Mouse (Mus musculus): ENCODE data around the gene Cidec. TPM values are rescaled to one million over a fixed set of nuclear protein-coding genes. Genes with fewer than 3 reads are reported as not detected.

Gene Cidec
- polyA plus RNA-seq, 1 experiment = not detected

DNA sequence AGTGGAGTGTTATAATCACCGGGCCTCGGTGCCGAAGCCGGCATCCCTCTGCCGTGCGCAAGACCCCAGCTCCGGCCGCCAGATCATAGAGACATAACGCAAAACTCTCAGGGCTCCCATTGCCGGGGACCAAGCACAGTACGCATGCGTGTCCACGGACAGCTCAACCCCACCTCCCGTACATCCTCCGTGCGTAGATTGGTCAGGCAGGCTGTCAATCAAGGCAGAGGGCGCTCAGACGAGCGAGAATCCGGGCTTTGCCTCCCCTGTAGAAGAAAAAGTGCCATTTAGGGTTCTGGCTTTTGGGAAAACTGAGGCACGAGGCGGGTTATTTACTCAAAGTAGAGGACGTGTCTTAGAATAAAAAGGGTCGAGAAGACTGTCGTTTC is 16.4 kb downstream of the Cidec start, which contains the start of gene Rpusd3:
Gene Rpusd3, minus strand, starts transcription at position 142 of the 389 bp plus-strand sequence.
- TF ChIP-seq POLR2A (IDR thresholded peaks at IDR 0.05; ENCODE audit: extremely low read depth, insufficient read depth, low read length) (peak; percentile 97), CTCF (IDR thresholded peaks at IDR 0.05; ENCODE audit: extremely low read depth, insufficient read depth, low read length) (no peak)
- Histone ChIP-seq H3K4me3 (ENCODE audit: insufficient read depth, low read length) (peak within 1 kb of the TSS; percentile 64), H3K27ac (ENCODE audit: insufficient read depth, low read length) (no peak within 1 kb of the TSS), H3K4me1 (ENCODE audit: control insufficient read depth, insufficient read depth, low read length) (peaks cover 5% of the 10 kb centered on the region)

- Histone ChIP-seq H3K4me3 (ENCODE audit: insufficient read depth, low read length) (peak overlapping the region; percentile 64), H3K4me1 (ENCODE audit: control insufficient read depth, insufficient read depth, low read length) (peaks cover 5% of the 10 kb centered on the region), H3K27ac (ENCODE audit: insufficient read depth, low read length) (no peak overlapping the region)
- no peak for TF ChIP-seq POLR2A (IDR thresholded peaks at IDR 0.05; ENCODE audit: extremely low read depth, insufficient read depth, low read length)
These were observed 16.9 kb downstream of the Cidec start for GRCm38 (mm10) chr6:113418441-113419198.

DNA sequence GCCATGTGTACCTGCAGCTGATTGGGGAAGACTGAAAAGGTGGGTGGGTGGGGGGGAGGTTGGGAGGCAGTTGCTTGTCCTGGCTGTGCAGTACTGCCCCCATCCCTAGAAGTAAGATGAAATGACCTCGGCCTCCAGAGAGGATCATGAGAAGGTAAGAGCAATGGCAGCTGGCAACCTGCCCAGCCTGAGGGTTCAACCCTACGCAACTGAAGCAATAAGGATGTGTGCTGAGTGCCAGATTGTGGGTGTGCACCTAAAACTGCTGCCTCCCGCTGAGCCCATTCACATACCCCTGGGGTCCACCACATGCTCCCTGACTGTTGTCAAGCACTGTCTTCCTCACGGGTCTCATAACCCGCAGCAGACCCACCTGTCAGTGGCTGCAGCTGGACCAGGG is 19.1 kb downstream of the Cidec start:
- Histone ChIP-seq H3K4me1 (ENCODE audit: control insufficient read depth, insufficient read depth, low read length) (peaks cover 5% of the 10 kb centered on the region), H3K4me3 (ENCODE audit: insufficient read depth, low read length) (no peak overlapping the region), H3K27ac (ENCODE audit: insufficient read depth, low read length) (no peak overlapping the region)
- TF ChIP-seq CTCF (IDR thresholded peaks at IDR 0.05; ENCODE audit: extremely low read depth, insufficient read depth, low read length) (no peak), POLR2A (IDR thresholded peaks at IDR 0.05; ENCODE audit: extremely low read depth, insufficient read depth, low read length) (no peak)

DNA sequence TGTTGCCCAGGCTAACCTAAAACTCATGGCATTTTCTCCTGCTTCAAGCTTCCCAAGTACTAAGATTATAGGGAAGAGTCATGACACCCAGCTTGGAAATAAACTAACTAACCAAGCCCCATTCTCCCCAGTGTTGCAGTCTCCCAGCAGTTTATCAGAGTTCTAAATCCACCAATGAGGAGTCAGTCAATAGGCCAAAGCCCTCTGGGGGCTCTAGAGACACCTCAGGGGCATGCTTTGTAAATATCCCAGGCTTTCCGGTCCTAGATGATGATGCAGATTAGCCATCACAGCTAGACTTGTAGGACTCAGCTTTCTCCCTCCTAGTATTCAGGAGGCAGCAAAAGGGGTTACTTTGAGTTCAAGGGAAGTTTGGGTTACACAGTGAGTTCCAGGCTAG is 25.6 kb downstream of the Cidec start:
- Histone ChIP-seq H3K4me3 (ENCODE audit: insufficient read depth, low read length) (no peak overlapping the region), H3K27ac (ENCODE audit: insufficient read depth, low read length) (no peak overlapping the region), H3K4me1 (ENCODE audit: control insufficient read depth, insufficient read depth, low read length) (0 out of 2 replicates have a peak, but pooled peaks cover 1% of the 10 kb centered on the region)
- TF ChIP-seq CTCF (IDR thresholded peaks at IDR 0.05; ENCODE audit: extremely low read depth, insufficient read depth, low read length) = no peak
- TF ChIP-seq POLR2A (IDR thresholded peaks at IDR 0.05; ENCODE audit: extremely low read depth, insufficient read depth, low read length) = no peak

DNA sequence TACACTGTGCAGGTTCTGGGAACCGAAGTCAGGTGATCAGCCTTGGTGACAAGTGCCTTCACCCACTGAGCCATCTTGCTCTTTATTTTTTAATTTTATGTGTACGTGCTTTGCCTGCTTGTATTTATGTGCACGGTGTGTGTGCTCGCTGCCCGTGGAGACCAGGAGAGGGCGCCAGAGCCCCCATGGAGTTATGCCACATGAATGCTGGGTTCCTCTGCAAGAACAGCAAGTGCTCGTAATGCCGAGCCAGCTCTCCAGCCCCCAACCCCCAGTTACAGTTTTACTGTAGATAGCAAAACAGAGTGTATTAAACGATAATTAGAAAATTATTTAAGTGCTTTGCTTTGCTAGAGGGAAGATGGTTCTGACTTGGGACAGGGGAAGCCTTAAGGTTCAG is 28.9 kb downstream of the Cidec start:
- Histone ChIP-seq H3K4me1 (ENCODE audit: control insufficient read depth, insufficient read depth, low read length) (peaks cover 3% of the 10 kb centered on the region; the same call in 1 of the 2 replicates), H3K4me3 (ENCODE audit: insufficient read depth, low read length) (no peak overlapping the region), H3K27ac (ENCODE audit: insufficient read depth, low read length) (no peak overlapping the region)
- no peak for TF ChIP-seq CTCF (IDR thresholded peaks at IDR 0.05; ENCODE audit: extremely low read depth, insufficient read depth, low read length)
- TF ChIP-seq POLR2A (IDR thresholded peaks at IDR 0.05; ENCODE audit: extremely low read depth, insufficient read depth, low read length) = no peak

DNA sequence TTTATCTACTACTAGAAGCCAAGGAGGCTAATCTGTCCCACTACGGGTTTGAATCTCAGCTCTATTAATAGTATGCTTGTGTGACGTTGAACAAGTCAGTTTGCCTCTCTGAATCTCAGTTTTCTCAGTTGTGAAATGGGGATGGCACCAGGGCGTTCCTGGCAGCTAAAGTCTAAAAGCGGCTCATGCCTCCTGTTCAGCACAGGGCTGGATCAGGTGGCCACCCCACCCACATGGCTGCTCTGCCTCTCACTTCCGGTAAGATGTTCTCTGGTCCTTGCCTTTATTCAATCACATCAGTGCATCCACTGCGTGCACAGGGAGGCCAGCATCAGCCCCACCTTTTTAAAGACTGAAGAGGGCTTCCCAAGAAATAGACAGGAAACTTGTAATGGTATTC is 30.1 kb downstream of the Cidec start:
- Histone ChIP-seq H3K4me1 (ENCODE audit: control insufficient read depth, insufficient read depth, low read length) (peaks cover 3% of the 10 kb centered on the region; the same call in 1 of the 2 replicates), H3K27ac (ENCODE audit: insufficient read depth, low read length) (no peak overlapping the region), H3K4me3 (ENCODE audit: insufficient read depth, low read length) (no peak overlapping the region)
- TF ChIP-seq CTCF (IDR thresholded peaks at IDR 0.05; ENCODE audit: extremely low read depth, insufficient read depth, low read length) (no peak), POLR2A (IDR thresholded peaks at IDR 0.05; ENCODE audit: extremely low read depth, insufficient read depth, low read length) (0 out of 2 replicates have a peak, but pooled peaks have one; percentile 30)

- TF ChIP-seq POLR2A (IDR thresholded peaks at IDR 0.05; ENCODE audit: extremely low read depth, insufficient read depth, low read length) (no peak), CTCF (IDR thresholded peaks at IDR 0.05; ENCODE audit: extremely low read depth, insufficient read depth, low read length) (no peak)
- H3K27ac ChIP-seq (ENCODE audit: insufficient read depth, low read length) = no peak overlapping the region
These were observed 30.7 kb downstream of the Cidec start for GRCm38 (mm10) chr6:113404649-113405448.

DNA sequence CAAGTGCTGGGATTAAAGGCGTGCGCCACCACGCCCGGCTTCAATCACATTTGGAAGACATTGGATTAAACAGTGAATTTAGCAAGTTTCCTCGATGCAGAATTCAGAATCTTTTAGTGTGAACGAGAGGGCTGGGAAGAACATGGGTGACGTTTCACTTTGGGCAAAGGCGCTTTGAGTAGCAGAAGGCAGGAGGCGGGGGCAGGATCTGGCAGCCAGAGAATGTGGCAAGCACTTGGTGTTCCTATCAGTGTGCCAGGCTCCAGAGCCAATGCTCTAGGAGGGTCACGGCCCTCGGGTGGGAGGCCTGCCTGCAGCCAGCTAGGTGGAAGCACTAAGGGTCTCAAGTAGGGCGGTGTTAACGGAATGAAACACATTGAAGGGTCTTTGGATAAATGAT is 33.5 kb downstream of the Cidec start:
- H3K27ac ChIP-seq (ENCODE audit: insufficient read depth, low read length) = no peak overlapping the region
- TF ChIP-seq CTCF (IDR thresholded peaks at IDR 0.05; ENCODE audit: extremely low read depth, insufficient read depth, low read length) = no peak
- no peak overlapping the region for H3K4me3 ChIP-seq (ENCODE audit: insufficient read depth, low read length)
- peaks cover 3% of the 10 kb centered on the region; the same call in 1 of the 2 replicates for H3K4me1 ChIP-seq (ENCODE audit: control insufficient read depth, insufficient read depth, low read length)

More at GRCm38 (mm10) chr6:113404649-113405448, 30.7 kb downstream of the Cidec start:
- peaks cover 3% of the 10 kb centered on the region; the same call in 1 of the 2 replicates for H3K4me1 ChIP-seq (ENCODE audit: control insufficient read depth, insufficient read depth, low read length)
- H3K4me3 ChIP-seq (ENCODE audit: insufficient read depth, low read length) = no peak overlapping the region

DNA sequence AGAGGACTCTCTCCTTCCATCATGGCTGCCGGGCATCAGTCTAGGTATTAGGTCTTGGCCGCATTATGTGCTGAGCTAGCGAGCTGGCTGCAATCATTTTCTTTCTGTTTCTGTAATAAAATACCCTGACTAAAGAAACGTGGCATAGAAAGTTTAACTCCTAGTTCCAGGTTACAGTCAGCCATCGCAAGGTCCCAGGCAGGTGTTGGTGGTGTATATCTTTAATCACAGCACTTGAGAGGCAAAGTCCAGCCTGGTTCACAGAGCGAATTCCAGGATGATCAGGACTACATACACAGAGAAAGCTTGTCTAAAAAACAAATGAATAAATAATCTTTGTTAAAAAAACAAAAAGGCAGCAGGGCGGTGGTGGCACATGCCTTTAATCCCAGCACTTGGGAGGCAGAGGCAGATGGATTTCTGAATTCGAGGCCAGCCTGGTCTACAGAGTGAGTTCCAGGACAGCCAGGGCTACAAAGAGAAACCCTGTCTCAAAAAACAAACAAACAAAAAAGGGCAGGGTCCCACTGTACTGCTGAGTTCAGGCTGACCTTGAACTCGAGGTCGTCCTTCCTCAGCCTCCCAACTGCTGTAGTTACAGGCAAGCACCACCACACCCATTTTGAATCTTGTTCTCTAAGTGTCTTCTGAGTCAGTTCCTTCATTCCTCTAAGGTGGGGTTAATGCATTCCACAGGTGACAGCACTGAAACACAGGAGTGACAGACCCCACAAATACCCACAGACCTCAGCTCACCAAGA is 39.1 kb downstream of the Cidec start:
- Histone ChIP-seq H3K4me1 (ENCODE audit: control insufficient read depth, insufficient read depth, low read length) (no peaks in the 10 kb centered on the region), H3K27ac (ENCODE audit: insufficient read depth, low read length) (no peak overlapping the region), H3K4me3 (ENCODE audit: insufficient read depth, low read length) (no peak overlapping the region)
- TF ChIP-seq POLR2A (IDR thresholded peaks at IDR 0.05; ENCODE audit: extremely low read depth, insufficient read depth, low read length) = no peak
- TF ChIP-seq CTCF (IDR thresholded peaks at IDR 0.05; ENCODE audit: extremely low read depth, insufficient read depth, low read length) = no peak
